ENCODE assay signal across 24 mouse cellular contexts in genomic region chr3:129289536-129289935, GRCm38 (mm10). TPM values are rescaled to one million over a fixed set of nuclear protein-coding genes. Genes with fewer than 3 reads are reported as not detected.
DNase-seq lines count a peak whose midpoint lies in the region; ATAC-seq lines count a peak whose summit lies in the region.
"Had no signal": no experiment of that assay in that cellular context is flagged by ENCODE, and none has a peak within 500 bp of the region (broad histone marks: within the 10 kb centered on the region; RNA-seq: fewer than 3 reads in every experiment).

No protein-coding gene starts in this region.

- no peaks in the 10 kb centered on the region for H3K9me3 ChIP-seq in kidney, embryonic 14.5 days (ENCODE audit: control insufficient read depth, low read length)
- H3K9me3 ChIP-seq: forebrain, embryonic 10.5 days; forebrain, embryonic 13.5 days; heart, embryonic 12.5 days; heart, embryonic 15.5 days had no signal

- H3K4me1 ChIP-seq in kidney, embryonic 14.5 days (ENCODE audit: control insufficient read depth, insufficient read depth, low read length), result no peaks in the 10 kb centered on the region
- H3K4me1 ChIP-seq: forebrain, embryonic 10.5 days; forebrain, embryonic 13.5 days; heart, embryonic 15.5 days had no signal

- H3K9ac ChIP-seq in kidney, embryonic 14.5 days (ENCODE audit: low read depth, low read length), result no peak overlapping the region
- H3K9ac ChIP-seq: forebrain, embryonic 13.5 days; heart, embryonic 12.5 days; heart, embryonic 15.5 days; hindbrain, embryonic 14.5 days had no signal

- no peak for ATAC-seq in kidney, embryonic 14.5 days (ENCODE audit: low FRiP score, low TSS enrichment)
- ATAC-seq: activated CD4-positive, CD25-positive, alpha-beta regulatory T cell, adult 4 months; forebrain, embryonic 13.5 days; forebrain, embryonic 16.5 days; hindbrain, postnatal 0 days had no signal

- H3K36me3 ChIP-seq in kidney, embryonic 14.5 days (ENCODE audit: control insufficient read depth, insufficient read depth, low read length), result no peaks in the 10 kb centered on the region; the same call in 1 of the 2 replicates
- H3K36me3 ChIP-seq: forebrain, embryonic 10.5 days; heart, embryonic 12.5 days; heart, embryonic 15.5 days had no signal

- no peak overlapping the region for H3K4me2 ChIP-seq in kidney, embryonic 14.5 days (replicated peaks; ENCODE audit: low read depth, low read length)
- H3K4me2 ChIP-seq: forebrain, embryonic 13.5 days; heart, embryonic 12.5 days; heart, embryonic 15.5 days; hindbrain, embryonic 14.5 days had no signal

- H3K27ac ChIP-seq in kidney, embryonic 14.5 days (ENCODE audit: low read depth, low read length), result no peak overlapping the region
- H3K27ac ChIP-seq: forebrain, embryonic 10.5 days; forebrain, embryonic 13.5 days; heart, embryonic 15.5 days; hindbrain, embryonic 14.5 days; hindbrain, postnatal 0 days had no signal

- H3K27me3 ChIP-seq in kidney, embryonic 14.5 days (ENCODE audit: control insufficient read depth, insufficient read depth, low read length), result no peaks in the 10 kb centered on the region
- H3K27me3 ChIP-seq: forebrain, embryonic 13.5 days; heart, embryonic 15.5 days had no signal

- 33% methylated on average over 8 of the region's 8 CpGs for WGBS in kidney, embryonic 14.5 days

- H3K4me3 ChIP-seq in kidney, embryonic 14.5 days (ENCODE audit: low read length), result no peak overlapping the region
- H3K4me3 ChIP-seq: forebrain, embryonic 10.5 days; forebrain, embryonic 13.5 days; heart, embryonic 12.5 days; heart, embryonic 15.5 days had no signal

- DNase-seq in adrenal gland, adult (ENCODE audit: inconsistent age in 2 of 2, low spot score in 1 of 2), result peak; percentile 26 to 42
- no peak for DNase-seq in adrenal gland, postnatal 25 days
- DNase-seq in kidney, adult 11 months, result peak; percentile 50
- peak; percentile 52 for DNase-seq in kidney, adult 9 months
- no peak for DNase-seq in kidney, postnatal 4 days
- DNase-seq in kidney, postnatal 36 days, result peak; percentile 19 to 63
- DNase-seq in lung, postnatal 10 days, result no peak
- DNase-seq: adrenal gland, postnatal 14 days; cerebellum, adult 18-20 months; cerebellum, adult 9-10 months; cerebellum, postnatal 14 days; gastrocnemius, postnatal 14 days; heart, adult 18-20 months; heart, postnatal 10 days; heart, postnatal 4 days had no signal

RNA-seq across cellular contexts. Expression of gene Enpep, which starts 43.0 kb away (rescaled TPM):
- total RNA-seq in adrenal gland, postnatal 25 days (2021), result 10.9 and 11.7 TPM in 2 replicates
- 45.1 and 66.4 TPM in 2 replicates for polyA plus RNA-seq in kidney, embryonic 14.5 days (2014; fragmentation: Nextera tagmentation; extraction: Ambion mirVana)
- polyA plus RNA-seq: activated CD4-positive, CD25-positive, alpha-beta regulatory T cell, adult 4 months; forebrain, embryonic 10.5 days had no signal

Comparison
In these comparisons a context has a peak if more than half of its experiments do, and no peak if none do; other contexts are left out.
1. DNase-seq: peak in adrenal gland, adult (2 of 2), kidney, adult 11 months (single experiment), kidney, adult 9 months (single experiment) and kidney, postnatal 36 days (2 of 2); none in adrenal gland, postnatal 25 days (single experiment), kidney, postnatal 4 days (0 of 2) and lung, postnatal 10 days (single experiment).